Mouse (Mus musculus) left cerebral cortex, adult 11 months (tissue): ENCODE data around the gene Pogk.

Experiments used
- DNase-seq: peaks from one replicate; pipeline ENCODE4 v3.0.0; 2022; ENCODE audit warnings: low spot score

Pogk gene

GRCm38 (mm10) chr1:166409701-166410220, at the start of gene Pogk:
Pogk (minus strand) TSS chr1:166409863.
- DNase-seq, result no peak

GRCm38 (mm10) chr1:166441992-166442391, 32.3 kb upstream of the Pogk start:
- DNase-seq, result no peak

- no peak for DNase-seq
These were observed 29.8 kb upstream of the Pogk start for GRCm38 (mm10) chr1:166439426-166439825.

- DNase-seq, result no peak
These were observed 20.3 kb upstream of the Pogk start for GRCm38 (mm10) chr1:166429809-166430431.

GRCm38 (mm10) chr1:166429053-166429452, 19.4 kb upstream of the Pogk start:
- DNase-seq, result peak; percentile 55

- no peak for DNase-seq
These were observed 2.6 kb upstream of the Pogk start for GRCm38 (mm10) chr1:166412266-166412665.

- no peak for DNase-seq
These were observed 1.9 kb upstream of the Pogk start for GRCm38 (mm10) chr1:166411541-166411940.

- DNase-seq, result no peak
These were observed 424 bp downstream of the Pogk start for GRCm38 (mm10) chr1:166409177-166409700.

GRCm38 (mm10) chr1:166403846-166404245, 5.8 kb downstream of the Pogk start:
- DNase-seq, result no peak

- DNase-seq, result no peak
These were observed 7.7 kb downstream of the Pogk start for GRCm38 (mm10) chr1:166402003-166402402.

- no peak for DNase-seq
These were observed 8.2 kb downstream of the Pogk start for GRCm38 (mm10) chr1:166401455-166401854.

- DNase-seq, result no peak
These were observed 13.3 kb downstream of the Pogk start for GRCm38 (mm10) chr1:166396381-166396780.

GRCm38 (mm10) chr1:166395661-166396060, 14.0 kb downstream of the Pogk start:
- DNase-seq, result no peak

GRCm38 (mm10) chr1:166394770-166395169, 14.9 kb downstream of the Pogk start:
- no peak for DNase-seq

- DNase-seq, result no peak
These were observed 18.0 kb downstream of the Pogk start for GRCm38 (mm10) chr1:166391671-166392070.

GRCm38 (mm10) chr1:166389406-166390125, 20.1 kb downstream of the Pogk start:
- DNase-seq, result no peak

- no peak for DNase-seq
These were observed 21.2 kb downstream of the Pogk start for GRCm38 (mm10) chr1:166388511-166388910.

- no peak for DNase-seq
These were observed 24.2 kb downstream of the Pogk start for GRCm38 (mm10) chr1:166385431-166385830.

GRCm38 (mm10) chr1:166384614-166385013, 25.0 kb downstream of the Pogk start:
- DNase-seq, result no peak

- DNase-seq, result no peak
These were observed 27.0 kb downstream of the Pogk start for GRCm38 (mm10) chr1:166382626-166383025.

- no peak for DNase-seq
These were observed 27.8 kb downstream of the Pogk start for GRCm38 (mm10) chr1:166381821-166382220.

GRCm38 (mm10) chr1:166381336-166381735, 28.3 kb downstream of the Pogk start:
- DNase-seq, result no peak

- no peak for DNase-seq
These were observed 29.9 kb downstream of the Pogk start for GRCm38 (mm10) chr1:166379630-166380231.
